Mouse (Mus musculus): ENCODE data around the gene Oscar. TPM values are rescaled to one million over a fixed set of nuclear protein-coding genes. Genes with fewer than 3 reads are reported as not detected.

The Oscar gene
- polyA plus RNA-seq, 1 experiment from 2014 or later, result 0.23 TPM

DNA sequence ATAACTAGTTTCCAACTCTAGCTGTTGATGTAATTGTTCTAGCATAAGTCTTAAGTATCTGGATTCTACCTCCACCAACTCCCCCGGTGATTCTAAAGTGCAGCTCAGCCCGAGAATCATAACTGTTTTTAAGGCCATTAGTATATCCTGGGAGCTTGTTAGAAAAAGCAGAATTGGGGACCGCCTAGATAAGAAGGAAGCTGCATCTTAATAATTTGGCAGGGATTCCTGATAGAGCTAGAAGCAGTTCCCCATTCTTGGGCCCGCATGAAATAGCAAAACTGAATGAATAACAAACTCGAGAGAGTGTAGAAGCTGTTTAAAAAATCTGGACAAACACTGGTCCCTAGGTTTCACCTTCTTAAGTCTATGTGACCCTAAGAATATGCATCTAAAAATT, 27.5 kb upstream of the Oscar start:
- Histone ChIP-seq H3K4me3 (no peak overlapping the region), H3K4me2 (replicated peaks) (no peak overlapping the region), H3K36me3 (peaks cover 46% of the 10 kb centered on the region), H3K9me3 (no peaks in the 10 kb centered on the region), H3K27me3 (no peaks in the 10 kb centered on the region), H3K9ac (no peak overlapping the region), H3K4me1 (peaks cover 20% of the 10 kb centered on the region), H3K27ac (no peak overlapping the region)
- no peak for ATAC-seq (ENCODE audit: insufficient number of reproducible peaks, insufficient read depth, low FRiP score, low TSS enrichment)
- WGBS, result 78% methylated on average over 5 of the region's 5 CpGs

DNA sequence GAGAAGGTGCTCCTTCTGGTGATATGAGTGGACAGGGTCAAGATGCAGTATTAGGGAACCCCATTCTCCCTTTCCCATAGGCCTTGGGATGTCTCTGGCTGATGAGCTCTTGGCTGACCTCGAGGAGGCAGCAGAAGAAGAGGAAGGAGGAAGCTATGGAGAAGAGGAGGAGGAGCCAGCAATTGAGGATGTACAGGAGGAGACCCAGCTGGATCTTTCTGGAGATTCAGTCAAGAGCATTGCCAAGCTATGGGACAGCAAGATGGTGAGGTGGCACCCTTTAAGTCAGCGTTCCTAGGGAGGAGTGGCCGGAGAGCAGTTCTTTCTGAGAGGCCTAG, 14.5 kb upstream of the Oscar start:
- Histone ChIP-seq H3K4me1 (peaks cover 21% of the 10 kb centered on the region), H3K4me3 (peak overlapping the region; percentile 73), H3K9ac (peak overlapping the region; percentile 78), H3K36me3 (peaks cover 32% of the 10 kb centered on the region), H3K9me3 (no peaks in the 10 kb centered on the region), H3K4me2 (replicated peaks) (peak overlapping the region; percentile 93), H3K27me3 (no peaks in the 10 kb centered on the region), H3K27ac (no peak overlapping the region)
- no peak for ATAC-seq (ENCODE audit: insufficient number of reproducible peaks, insufficient read depth, low FRiP score, low TSS enrichment)
- WGBS, result 65% methylated on average over 3 of the region's 3 CpGs

DNA sequence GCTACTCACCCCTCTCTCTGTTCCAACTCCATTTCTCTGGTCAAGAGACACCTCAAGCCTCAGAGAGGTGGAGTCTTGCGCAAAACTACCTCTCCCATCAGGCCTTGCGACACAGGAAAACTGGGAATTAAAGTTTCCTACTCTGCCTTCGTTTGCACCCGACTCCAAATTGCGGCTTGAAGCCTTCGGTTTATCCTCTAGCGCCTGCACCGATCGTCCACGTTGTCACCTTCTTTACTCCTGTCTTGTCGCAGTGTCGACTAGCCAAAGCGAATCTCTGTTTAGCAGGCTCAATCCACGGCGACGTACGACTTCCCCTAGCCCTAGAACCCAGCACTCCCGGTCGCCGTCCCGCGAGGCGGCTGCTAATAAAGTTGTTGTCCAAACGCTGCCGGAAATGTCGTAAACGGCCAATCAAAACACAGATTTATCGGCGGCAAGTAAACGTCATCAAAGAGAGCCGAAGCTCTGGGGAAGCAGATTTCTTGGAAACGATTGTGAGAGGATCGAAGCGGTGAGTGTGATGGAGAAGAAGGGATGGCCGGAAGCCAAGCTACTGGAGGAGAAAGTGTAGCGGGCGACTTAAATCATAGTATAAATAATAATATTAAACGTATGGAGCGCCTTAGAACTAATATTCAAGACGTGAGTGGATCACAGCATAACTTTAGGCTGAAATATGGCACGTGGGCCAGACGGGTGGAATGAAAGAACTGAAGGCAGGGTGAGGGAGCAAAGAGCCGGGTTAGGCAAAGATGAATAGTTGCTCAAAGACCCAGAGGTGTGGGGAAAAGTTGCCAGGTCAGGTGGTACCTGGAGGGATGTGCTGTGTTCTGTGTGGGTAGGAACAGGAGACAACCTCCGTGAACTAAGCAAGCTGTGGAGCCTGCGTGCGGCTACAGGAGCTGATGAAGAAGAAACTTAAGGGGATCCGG, 13.9 kb upstream of the Oscar start, which contains the start of the genes Tfpt and Prpf31:
Tfpt (minus strand) TSS at position 387 of the 935 bp plus-strand sequence.
Prpf31 (plus strand) TSS at position 443 of the 935 bp plus-strand sequence.
- H3K9me3 ChIP-seq, result no peaks in the 10 kb centered on the region
- peak within 1 kb of the TSS; percentile 73 for H3K4me3 ChIP-seq
- H3K4me1 ChIP-seq, result peaks cover 21% of the 10 kb centered on the region
- peak within 1 kb of the TSS; percentile 78 for H3K9ac ChIP-seq
- H3K27me3 ChIP-seq, result no peaks in the 10 kb centered on the region
- H3K36me3 ChIP-seq, result peaks cover 26% of the 10 kb centered on the region
- peak; percentile 86 for ATAC-seq (ENCODE audit: insufficient number of reproducible peaks, insufficient read depth, low FRiP score, low TSS enrichment)
- peak within 1 kb of the TSS; percentile 38; the same call in 1 of the 2 replicates for H3K27ac ChIP-seq
- peak within 1 kb of the TSS; percentile 93 for H3K4me2 ChIP-seq (replicated peaks)
- 1% methylated on average over 47 of the region's 47 CpGs for WGBS

DNA sequence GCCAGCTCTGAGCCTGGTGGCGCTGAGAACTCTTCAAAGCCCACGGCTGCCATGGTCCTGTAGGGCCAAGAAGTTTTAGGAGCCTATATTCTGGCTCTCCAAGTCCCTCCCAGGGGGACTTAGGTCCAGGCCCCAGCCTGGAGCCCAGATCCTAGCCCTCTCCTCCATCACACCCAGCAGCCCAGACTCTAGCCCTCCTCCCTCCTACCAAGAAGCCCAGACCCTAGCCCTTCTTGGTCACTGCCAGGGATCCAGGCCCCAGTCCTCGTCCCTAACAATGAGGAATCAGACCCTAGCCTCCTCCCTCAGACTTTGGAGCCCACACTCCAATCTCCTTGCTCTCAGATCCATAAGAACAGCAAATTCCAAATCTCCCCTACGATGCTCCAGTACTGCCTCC, 13.1 kb upstream of the Oscar start:
- H3K27me3 ChIP-seq, result no peaks in the 10 kb centered on the region
- peaks cover 21% of the 10 kb centered on the region for H3K4me1 ChIP-seq
- ATAC-seq (ENCODE audit: insufficient number of reproducible peaks, insufficient read depth, low FRiP score, low TSS enrichment), result 0 out of 2 replicates have a peak, but pooled peaks have one; percentile 28
- peak overlapping the region; percentile 73 for H3K4me3 ChIP-seq
- 37% methylated on average over 4 of the region's 4 CpGs for WGBS
- H3K27ac ChIP-seq, result no peak overlapping the region
- peaks cover 24% of the 10 kb centered on the region for H3K36me3 ChIP-seq
- peak overlapping the region; percentile 74 for H3K9ac ChIP-seq
- H3K9me3 ChIP-seq, result no peaks in the 10 kb centered on the region
- peak overlapping the region; percentile 93 for H3K4me2 ChIP-seq (replicated peaks)

DNA sequence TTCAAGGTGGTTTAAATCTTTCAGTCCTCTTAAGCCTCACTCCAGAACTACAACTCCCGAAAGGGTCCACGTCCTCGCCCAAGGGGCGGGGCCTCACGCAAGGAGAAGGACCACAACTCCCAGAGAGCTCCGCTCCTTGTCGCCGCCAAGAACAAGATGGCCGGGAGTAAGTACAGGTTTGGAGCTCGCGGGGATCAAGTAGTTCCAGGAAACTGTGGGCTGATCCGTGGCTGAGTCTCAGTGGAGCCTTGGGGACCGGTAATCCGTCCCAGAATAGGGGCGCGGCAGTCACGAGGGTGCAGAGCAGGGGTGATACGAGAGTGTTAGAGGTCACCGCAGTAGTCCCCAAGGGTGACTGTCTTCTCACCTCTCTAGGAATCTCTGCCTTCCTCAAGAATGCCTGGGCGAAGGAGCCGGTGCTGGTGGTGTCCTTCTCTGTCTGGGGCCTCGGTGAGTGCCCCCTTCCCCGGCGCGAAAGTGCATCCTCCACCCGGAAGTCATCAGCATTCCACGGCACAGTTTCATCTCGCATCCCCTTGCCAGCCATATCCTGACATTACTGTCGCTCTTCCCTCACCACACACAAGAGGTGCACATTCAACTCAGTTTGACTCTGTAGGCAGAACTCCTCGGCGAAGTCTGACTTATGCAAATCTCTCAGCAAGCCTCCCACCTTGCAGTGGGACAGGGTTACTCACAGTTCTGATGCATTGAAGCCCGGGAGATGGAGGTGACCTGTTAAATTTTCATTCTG, 1.5 kb upstream of the Oscar start, which contains the start of gene Ndufa3:
Ndufa3 (plus strand) TSS at position 132 of the 754 bp plus-strand sequence.
- peak within 1 kb of the TSS; percentile 66 for H3K27ac ChIP-seq
- H3K36me3 ChIP-seq, result peaks cover 31% of the 10 kb centered on the region
- peaks cover 7% of the 10 kb centered on the region; the same call in 1 of the 2 replicates for H3K4me1 ChIP-seq
- no peaks in the 10 kb centered on the region for H3K27me3 ChIP-seq
- H3K4me2 ChIP-seq (replicated peaks), result peak within 1 kb of the TSS; percentile 79
- no peaks in the 10 kb centered on the region for H3K9me3 ChIP-seq
- H3K9ac ChIP-seq, result peak within 1 kb of the TSS; percentile 77
- H3K4me3 ChIP-seq, result peak within 1 kb of the TSS; percentile 81
- WGBS, result 1% methylated on average over 32 of the region's 32 CpGs
- ATAC-seq (ENCODE audit: insufficient number of reproducible peaks, insufficient read depth, low FRiP score, low TSS enrichment), result peak; percentile 88

DNA sequence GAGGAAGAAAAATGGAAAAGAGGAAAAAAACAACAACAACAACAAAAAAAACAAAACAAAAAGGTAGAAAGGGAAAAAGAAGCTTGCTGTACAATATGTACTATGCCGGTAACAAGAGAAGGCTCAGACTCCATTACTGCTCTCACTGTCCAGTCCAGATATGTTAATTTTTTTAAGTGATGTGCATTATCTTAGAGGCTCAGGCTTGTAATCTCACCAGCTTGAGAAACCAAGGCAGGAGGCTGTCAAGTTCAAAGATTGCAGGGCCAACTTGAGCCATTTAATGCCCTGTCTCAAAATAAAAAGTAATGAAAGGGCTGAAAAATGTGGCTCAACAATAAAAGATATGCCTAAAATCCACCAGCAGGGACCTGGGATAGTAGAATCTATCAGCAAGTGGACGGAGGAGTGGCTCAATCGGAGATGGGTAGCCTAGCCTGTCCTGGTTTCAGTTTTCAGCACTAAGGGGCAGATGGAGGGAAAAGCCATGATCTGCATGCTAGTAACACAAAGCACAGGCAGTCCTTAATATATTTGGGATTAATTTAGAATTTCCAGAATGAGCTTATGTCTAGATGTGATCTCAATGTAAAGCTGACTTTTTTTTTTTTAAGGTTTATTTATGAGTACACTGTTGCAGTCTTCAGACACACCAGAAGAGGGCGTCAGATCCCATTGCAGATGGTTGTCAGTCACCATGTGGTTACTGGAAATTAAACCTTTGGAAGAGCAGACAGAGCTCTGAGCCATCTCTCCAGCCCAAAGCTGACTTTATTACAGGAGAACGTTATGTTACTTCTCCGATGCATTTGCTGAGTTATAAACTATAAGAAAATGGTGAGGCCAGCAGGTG, 658 bp upstream of the Oscar start:
- peaks cover 25% of the 10 kb centered on the region for H3K36me3 ChIP-seq
- H3K4me3 ChIP-seq, result peak overlapping the region; percentile 81
- no peak overlapping the region for H3K27ac ChIP-seq
- H3K9ac ChIP-seq, result no peak overlapping the region
- H3K9me3 ChIP-seq, result no peaks in the 10 kb centered on the region
- ATAC-seq (ENCODE audit: insufficient number of reproducible peaks, insufficient read depth, low FRiP score, low TSS enrichment), result no peak
- no peaks in the 10 kb centered on the region for H3K27me3 ChIP-seq
- peak overlapping the region; percentile 79; the same call in 1 of the 2 replicates for H3K4me2 ChIP-seq (replicated peaks)
- WGBS, result 42% methylated on average over 6 of the region's 6 CpGs
- H3K4me1 ChIP-seq, result peaks cover 7% of the 10 kb centered on the region; the same call in 1 of the 2 replicates

DNA sequence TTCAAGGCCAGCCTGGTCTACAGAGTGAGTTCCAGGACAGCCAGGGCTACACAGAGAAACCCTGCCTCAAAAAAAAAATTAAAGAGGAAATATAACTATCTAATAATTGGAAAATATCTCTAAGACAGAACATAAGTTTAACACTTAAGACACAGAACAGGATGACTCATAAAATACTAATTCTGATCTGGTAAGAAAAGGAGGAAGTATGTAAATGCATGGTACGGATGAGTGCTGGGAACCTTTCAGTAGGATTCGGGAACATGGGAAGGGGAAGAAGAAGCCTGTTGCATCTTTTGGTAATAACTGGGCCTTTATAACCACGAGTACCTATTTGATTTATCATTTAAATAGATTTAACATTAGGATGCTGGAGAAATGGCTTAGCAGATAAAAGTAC, 1.9 kb downstream of the Oscar start:
- ATAC-seq (ENCODE audit: insufficient number of reproducible peaks, insufficient read depth, low FRiP score, low TSS enrichment), result no peak
- Histone ChIP-seq H3K4me1 (peaks cover 7% of the 10 kb centered on the region; the same call in 1 of the 2 replicates), H3K27me3 (no peaks in the 10 kb centered on the region), H3K36me3 (peaks cover 4% of the 10 kb centered on the region; the same call in 1 of the 2 replicates), H3K4me3 (no peak overlapping the region), H3K9me3 (no peaks in the 10 kb centered on the region), H3K9ac (no peak overlapping the region), H3K4me2 (replicated peaks) (no peak overlapping the region), H3K27ac (no peak overlapping the region)
- 88% methylated on average over 3 of the region's 3 CpGs for WGBS

DNA sequence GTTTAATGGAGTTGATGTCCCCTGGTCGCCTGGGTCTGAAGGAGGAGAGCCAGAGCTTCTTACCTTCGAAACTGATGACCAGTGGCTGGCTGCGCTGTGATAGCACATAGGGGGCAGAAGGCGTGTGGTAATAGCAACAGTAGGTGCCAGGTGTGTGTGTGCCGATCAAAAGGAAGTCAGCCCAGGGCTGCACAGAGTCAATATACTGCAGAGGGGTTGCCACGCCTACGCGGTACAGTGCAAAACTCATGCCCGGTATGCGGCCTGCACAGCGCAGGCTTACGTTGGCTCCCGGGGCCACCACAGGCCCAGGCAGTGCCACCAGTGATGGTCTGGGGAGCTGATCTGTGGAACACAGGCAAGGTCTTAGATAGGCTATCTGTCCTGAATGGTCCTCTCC, 5.0 kb downstream of the Oscar start:
- H3K36me3 ChIP-seq, result no peaks in the 10 kb centered on the region
- H3K27me3 ChIP-seq, result no peaks in the 10 kb centered on the region
- H3K27ac ChIP-seq, result no peak overlapping the region
- no peak overlapping the region for H3K9ac ChIP-seq
- H3K4me3 ChIP-seq, result no peak overlapping the region
- no peak overlapping the region for H3K4me2 ChIP-seq (replicated peaks)
- 91% methylated on average over 13 of the region's 13 CpGs for WGBS
- ATAC-seq (ENCODE audit: insufficient number of reproducible peaks, insufficient read depth, low FRiP score, low TSS enrichment), result no peak
- H3K4me1 ChIP-seq, result no peaks in the 10 kb centered on the region
- H3K9me3 ChIP-seq, result no peaks in the 10 kb centered on the region

DNA sequence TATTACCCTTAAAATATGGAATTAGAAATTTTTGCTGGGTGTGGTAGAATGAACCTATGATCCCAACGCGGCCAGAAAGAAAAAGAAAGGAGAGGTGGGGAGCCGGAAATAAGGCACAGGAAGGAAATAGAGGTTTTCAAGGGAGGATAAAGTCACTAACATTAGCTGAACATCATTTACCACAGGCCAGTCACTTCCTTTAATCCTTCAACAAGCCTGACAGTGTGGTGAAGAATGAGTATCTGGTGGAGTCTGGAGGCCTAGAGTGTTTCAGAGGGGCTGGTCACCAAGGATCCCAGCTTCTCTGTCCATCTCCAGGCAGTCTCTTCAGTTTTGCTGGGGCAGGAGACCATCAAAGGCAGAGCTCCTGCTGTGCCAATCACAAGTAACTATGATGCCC, 5.5 kb downstream of the Oscar start:
- Histone ChIP-seq H3K27ac (no peak overlapping the region), H3K4me3 (no peak overlapping the region), H3K36me3 (no peaks in the 10 kb centered on the region), H3K9ac (no peak overlapping the region), H3K27me3 (no peaks in the 10 kb centered on the region), H3K9me3 (no peaks in the 10 kb centered on the region), H3K4me2 (replicated peaks) (no peak overlapping the region), H3K4me1 (no peaks in the 10 kb centered on the region)
- no peak for ATAC-seq (ENCODE audit: insufficient number of reproducible peaks, insufficient read depth, low FRiP score, low TSS enrichment)
- 86% methylated on average over 3 of the region's 3 CpGs for WGBS

DNA sequence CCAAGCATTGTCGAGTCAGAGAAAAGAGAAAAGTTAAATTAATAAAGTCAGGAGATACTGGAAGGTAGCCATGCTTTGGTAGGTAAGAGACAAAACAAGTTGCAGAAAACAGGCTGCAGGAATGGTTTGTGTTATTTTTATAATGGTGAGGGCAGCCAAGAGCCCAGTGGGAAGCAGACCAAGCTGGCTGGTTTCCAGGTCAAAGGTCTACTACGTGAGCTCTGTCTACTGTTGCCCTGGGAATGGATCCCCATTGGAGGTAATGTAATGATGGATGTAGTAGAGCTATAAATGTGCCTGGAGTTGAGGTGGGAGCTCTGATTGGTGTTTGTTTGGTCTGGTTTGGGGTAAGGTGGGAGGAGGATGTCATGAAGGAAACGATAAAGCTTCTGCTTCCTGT, 6.9 kb downstream of the Oscar start:
- no peak overlapping the region for H3K27ac ChIP-seq
- 70% methylated on average over 3 of the region's 3 CpGs for WGBS
- H3K9ac ChIP-seq, result no peak overlapping the region
- no peak overlapping the region for H3K4me2 ChIP-seq (replicated peaks)
- H3K36me3 ChIP-seq, result no peaks in the 10 kb centered on the region
- H3K4me1 ChIP-seq, result no peaks in the 10 kb centered on the region
- no peaks in the 10 kb centered on the region for H3K9me3 ChIP-seq
- no peak overlapping the region for H3K4me3 ChIP-seq
- ATAC-seq (ENCODE audit: insufficient number of reproducible peaks, insufficient read depth, low FRiP score, low TSS enrichment), result no peak
- no peaks in the 10 kb centered on the region for H3K27me3 ChIP-seq

DNA sequence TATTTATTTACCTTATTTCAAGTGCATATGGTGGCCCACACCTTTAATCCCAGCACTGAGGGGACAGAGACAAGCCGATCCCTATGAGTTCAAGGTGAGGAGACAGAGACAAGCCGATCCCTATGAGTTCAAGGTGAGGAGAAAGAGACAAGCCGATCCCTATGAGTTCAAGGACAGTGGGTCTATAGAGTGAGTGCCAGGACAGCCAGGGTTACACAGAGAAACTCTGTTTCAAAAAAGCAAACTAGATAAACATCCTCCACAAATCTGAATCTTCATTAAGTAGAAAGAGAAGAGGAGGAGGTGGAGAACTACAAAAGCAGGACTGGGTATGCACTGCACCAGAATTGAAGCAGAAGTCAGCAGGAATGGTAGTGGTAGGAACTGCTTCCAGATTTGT, 7.3 kb downstream of the Oscar start:
- no peak for ATAC-seq (ENCODE audit: insufficient number of reproducible peaks, insufficient read depth, low FRiP score, low TSS enrichment)
- Histone ChIP-seq H3K4me1 (no peaks in the 10 kb centered on the region), H3K9me3 (no peaks in the 10 kb centered on the region)

More for the DNA sequence above, 7.3 kb downstream of the Oscar start:
- H3K27me3 ChIP-seq, result no peaks in the 10 kb centered on the region
- 93% methylated on average over 3 of the region's 3 CpGs for WGBS
- no peak overlapping the region for H3K9ac ChIP-seq
- no peaks in the 10 kb centered on the region for H3K36me3 ChIP-seq
- no peak overlapping the region for H3K27ac ChIP-seq
- H3K4me2 ChIP-seq (replicated peaks), result no peak overlapping the region
- H3K4me3 ChIP-seq, result no peak overlapping the region

Data from embryonic facial prominence, embryonic 12.5 days (tissue).